Mouse (Mus musculus): Measurements from ENCODE around the gene Tmem88.

Gene Tmem88

GRCm38 (mm10) chr11:69362021-69362420 is 36.0 kb downstream of the Tmem88 start:
- DNase-seq (ENCODE audit: low read depth, low spot score): no peak

GRCm38 (mm10) chr11:69357690-69358089 is 40.3 kb downstream of the Tmem88 start:
- no peak for DNase-seq (ENCODE audit: low read depth, low spot score)

- no peak for DNase-seq (ENCODE audit: low read depth, low spot score)
Observed at GRCm38 (mm10) chr11:69356544-69356943, 41.5 kb downstream of the Tmem88 start.

Data from WW6 (cell line).